Mouse (Mus musculus) T-helper 2 cell (primary cell): Measurements from ENCODE around the gene Plscr1.

Experiments used
- in situ Hi-C: fragments of 300-600 bp; cut with MboI, MseI; formaldehyde crosslinking; loops from one replicate; pipeline ENCODE4 v1.15.1; 2025; ENCODE audit warnings: high pct_unique_total_duplicates

Plscr1 gene

GRCm38 (mm10) chr9:92253585-92254321 lies 4.2 kb downstream of the Plscr1 start:
- in situ Hi-C loops, result no loop called here

DNA sequence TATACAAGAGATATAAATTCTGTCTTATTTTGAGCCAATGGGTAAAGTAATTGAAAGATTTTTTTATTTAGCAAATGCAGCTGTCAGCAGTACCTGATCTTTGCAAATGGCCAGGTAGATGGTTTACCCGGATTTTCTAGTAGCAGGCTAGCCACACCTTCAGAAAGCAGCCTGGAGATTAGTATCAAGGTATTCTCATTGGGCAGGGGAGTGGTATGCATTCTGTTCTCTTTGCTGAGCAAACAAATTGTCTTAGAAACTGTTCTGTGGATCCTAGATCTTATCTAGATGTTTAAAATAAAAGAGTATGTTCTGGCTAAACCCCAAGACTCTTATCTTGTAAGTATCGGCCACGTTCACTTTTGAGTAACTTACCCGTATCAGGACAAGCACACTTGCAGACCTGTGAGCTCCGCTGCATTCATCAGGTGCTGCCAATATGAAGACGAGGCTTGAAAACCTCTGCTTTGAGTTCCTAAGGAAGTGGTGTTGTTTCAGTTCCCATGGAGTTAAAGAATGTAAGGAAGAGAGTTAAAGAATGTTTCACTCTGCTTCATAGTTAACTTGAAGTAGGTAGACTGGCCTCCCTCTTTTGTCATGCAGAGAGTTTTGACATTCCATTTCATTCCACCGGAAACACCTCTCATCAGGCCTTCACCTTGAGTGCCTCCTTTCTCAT lies 11.1 kb downstream of the Plscr1 start:
- in situ Hi-C loops, result no loop called here

DNA sequence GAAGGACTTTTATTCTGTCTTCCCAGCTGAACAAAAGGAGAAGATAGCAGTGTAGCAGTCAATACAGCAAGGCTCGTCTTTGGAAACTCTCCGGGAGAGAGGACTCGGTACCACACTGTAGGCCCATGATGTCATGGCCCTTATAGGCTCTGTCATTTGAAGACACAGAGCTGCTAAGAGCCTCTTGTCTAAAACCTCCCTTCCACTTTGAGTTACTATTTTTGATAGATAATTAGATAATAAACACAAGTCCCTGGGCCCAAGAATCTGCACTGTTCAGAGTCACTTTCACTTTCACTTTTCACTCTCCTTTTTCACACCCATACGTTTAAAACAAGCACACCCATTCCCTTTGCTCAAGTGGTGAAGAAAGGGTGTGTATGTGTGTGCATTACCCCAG lies 16.2 kb downstream of the Plscr1 start:
- in situ Hi-C loops, result no loop called here

DNA sequence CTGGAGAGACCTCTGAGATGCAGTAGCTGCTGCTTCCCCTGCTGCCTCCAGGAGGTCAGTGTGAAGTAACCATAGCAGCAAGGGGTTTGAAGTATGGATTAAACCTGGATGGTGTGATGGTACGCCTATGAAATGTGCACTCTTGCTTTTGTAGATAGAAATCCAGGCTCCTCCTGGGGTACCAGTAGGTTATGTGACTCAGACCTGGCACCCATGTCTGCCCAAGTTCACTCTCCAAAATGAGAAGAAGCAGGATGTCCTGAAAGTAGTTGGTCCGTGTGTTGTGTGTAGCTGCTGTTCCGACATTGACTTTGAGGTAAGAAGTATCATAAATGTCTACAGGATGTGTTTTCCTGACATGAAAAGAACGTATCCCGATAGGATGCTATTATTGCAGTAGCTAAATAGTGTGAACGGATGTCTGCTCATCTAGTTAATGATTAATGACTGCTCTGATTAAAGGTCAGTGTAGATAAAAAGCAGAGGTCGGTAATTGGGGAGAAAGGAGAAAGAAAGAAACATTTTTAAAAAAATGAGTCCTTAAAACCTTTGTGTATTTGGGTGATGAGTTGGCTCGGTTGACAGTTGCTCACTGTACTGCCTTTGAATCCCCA lies 17.1 kb downstream of the Plscr1 start:
- in situ Hi-C loops, result no loop called here

- in situ Hi-C loops, result no loop called here
These were observed 18.2 kb downstream of the Plscr1 start for GRCm38 (mm10) chr9:92267732-92268131.

DNA sequence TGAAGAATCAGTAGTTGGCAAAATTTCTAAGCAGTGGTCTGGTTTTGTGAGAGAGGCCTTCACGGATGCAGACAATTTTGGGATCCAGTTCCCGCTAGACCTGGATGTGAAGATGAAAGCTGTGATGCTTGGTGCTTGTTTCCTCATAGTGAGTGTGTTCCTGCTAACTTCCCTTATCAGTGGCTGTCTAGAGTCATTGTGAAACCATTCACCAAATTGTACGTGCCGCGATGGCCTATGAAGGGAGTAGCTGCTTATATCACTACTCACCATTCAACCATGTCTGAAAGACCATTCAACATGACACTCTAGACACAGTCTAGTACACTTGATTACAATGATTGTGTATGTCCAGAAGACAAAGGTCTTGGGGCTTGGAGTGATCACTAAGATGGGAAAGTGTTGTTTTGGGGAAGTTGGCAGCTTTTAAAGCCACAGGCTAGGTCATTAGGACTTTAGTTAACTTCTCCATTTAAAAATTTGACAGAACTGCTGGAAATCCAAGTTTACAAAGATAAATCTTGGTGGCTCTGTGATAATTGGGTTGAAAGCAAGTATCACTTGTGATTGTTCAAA lies 20.4 kb downstream of the Plscr1 start:
- in situ Hi-C loops, result no loop called here

GRCm38 (mm10) chr9:92270927-92271326 lies 21.4 kb downstream of the Plscr1 start:
- in situ Hi-C loops, result no loop called here

GRCm38 (mm10) chr9:92272650-92273049 lies 23.1 kb downstream of the Plscr1 start:
- in situ Hi-C loops, result no loop called here

- in situ Hi-C loops, result no loop called here
These were observed 23.7 kb downstream of the Plscr1 start for GRCm38 (mm10) chr9:92273271-92273670.

DNA sequence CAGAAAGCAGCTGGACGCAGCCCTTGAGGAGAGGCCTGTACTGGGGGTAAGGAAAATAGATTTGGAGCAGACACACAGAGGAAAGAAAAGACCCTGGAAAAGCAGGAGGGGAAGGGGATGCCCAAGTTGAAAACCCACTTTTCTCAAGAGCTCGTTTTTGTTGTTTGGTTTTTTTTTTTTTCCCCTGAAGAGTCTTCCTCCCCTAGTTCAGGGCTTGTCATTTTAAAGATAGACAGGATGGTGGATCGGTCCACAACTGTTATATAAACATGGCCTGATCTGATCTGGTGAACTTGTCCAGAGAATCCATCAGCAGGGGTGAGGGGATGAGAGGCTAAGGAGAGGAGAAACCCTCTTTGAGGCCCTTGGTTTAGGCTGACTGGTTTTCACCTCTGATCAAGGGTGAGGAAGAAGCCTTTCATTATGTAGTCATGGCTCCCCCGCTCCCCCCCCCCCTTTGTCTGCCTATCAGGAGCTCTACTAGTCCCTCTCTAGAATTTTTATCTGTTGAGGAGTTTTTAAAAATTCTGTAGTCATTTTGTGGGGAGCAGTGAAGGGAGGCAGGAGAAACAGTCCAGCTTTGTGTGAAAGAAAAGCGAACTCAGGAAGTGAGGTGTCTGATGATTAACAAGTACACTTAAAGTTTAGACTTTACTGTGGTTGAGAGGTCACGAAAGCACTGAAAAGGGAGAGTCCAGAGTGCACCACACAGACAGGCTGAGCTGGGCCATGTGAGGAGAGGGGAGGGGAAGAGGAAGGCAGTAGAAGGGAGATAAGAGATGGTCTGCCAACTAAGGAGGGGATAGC lies 24.6 kb downstream of the Plscr1 start:
- in situ Hi-C loops, result no loop called here

GRCm38 (mm10) chr9:92275486-92276207 lies 26.1 kb downstream of the Plscr1 start, which contains the start of gene Plscr2:
Gene Plscr2, plus strand, starts transcription at chr9:92275602.
- in situ Hi-C loops, result no loop called here

DNA sequence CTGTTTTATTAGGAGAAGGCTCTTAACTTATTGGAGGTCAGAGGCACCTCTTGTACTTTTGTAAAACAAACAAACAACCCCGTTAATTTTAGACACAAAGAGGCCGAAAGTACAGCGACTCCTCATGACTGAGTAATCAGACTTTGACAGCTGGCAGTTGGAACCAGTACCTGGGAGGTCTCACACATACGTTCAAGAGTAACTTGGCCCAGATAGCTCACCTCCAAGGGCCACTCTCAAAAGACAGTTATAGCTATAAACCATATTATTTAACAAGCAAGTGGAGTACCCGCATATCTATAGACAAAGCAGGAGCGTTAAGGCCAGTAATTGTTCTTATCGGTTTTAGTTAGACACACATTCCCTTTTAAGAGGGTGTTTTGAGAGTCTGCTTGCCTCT lies 26.8 kb downstream of the Plscr1 start:
- in situ Hi-C loops, result no loop called here

DNA sequence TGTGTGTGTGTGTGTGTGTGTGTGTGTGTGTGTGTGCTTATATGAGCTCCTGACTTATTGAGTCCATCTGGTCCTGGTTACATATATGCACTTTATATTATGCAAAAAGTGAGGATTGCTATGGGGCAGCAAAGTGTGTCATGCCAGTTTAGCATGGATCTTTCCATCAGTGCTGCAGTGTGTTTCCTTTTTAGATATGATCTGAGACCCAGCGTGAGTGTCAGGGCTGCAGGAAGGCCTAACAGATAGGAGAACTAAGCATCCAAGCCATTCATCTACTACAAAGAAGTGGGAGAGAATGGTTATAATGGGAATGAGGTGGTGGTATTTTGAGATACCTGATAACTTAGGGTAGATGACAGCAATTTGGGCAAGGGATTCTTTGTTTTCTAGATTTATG lies 30.5 kb downstream of the Plscr1 start:
- in situ Hi-C loops, result loop anchor here (10.0 kb wide), 1 partner anchor 185 kb away; no protein-coding TSS in a partner anchor

GRCm38 (mm10) chr9:92282563-92283171 lies 33.1 kb downstream of the Plscr1 start:
- in situ Hi-C loops, result loop anchor here (10.0 kb wide), 1 partner anchor 182 kb away; no protein-coding TSS in a partner anchor

GRCm38 (mm10) chr9:92289675-92290074 lies 40.1 kb downstream of the Plscr1 start:
- in situ Hi-C loops, result loop anchor here (10.0 kb wide), 1 partner anchor 175 kb away; no protein-coding TSS in a partner anchor

- in situ Hi-C loops, result no loop called here
These were observed 42.6 kb downstream of the Plscr1 start for GRCm38 (mm10) chr9:92292169-92292568.

- in situ Hi-C loops, result no loop called here
These were observed 43.4 kb downstream of the Plscr1 start for GRCm38 (mm10) chr9:92292922-92293321.

DNA sequence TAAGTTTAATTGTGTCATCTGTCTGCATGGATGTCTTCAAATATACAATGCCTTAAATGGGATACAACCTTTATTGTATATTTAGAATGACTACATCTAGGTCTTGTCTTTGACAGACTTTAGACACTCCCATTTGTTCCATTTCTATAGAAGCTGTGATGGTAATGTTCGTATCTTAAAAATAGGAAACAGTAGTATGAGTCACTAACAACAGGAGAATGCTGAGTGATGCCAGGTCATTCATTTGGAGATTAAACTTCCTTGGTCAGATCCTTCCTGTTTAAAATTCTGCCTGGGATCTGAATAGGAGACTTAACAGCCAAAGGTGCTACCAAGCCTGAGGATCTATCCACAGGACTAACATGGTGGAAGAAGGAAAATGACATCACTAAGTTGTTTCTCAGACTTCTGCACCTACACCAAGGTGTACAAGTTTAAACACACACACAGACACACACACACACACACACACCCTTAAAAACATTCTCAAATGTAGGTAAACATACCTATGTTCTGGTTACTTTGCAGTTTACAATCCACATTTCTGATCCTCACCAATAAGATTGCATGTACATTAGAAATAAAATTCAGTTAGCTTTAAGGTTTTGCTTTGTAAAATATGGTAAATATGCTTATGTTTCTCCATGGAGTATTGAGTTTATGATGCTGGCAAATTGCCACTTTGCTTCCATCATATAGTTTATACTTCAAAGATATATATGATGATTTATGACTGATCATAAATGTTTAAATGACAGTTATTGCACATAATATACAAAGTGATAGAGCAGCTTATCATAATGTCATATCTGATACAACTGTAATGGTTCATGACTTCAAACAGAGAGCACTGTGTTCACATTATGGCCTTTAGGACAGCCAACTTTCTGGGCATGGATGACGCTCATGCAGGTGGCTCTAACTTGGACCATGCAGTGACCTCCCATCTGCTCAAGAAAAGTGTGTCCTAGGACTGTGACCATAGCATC lies 44.3 kb downstream of the Plscr1 start:
- in situ Hi-C loops, result no loop called here

DNA sequence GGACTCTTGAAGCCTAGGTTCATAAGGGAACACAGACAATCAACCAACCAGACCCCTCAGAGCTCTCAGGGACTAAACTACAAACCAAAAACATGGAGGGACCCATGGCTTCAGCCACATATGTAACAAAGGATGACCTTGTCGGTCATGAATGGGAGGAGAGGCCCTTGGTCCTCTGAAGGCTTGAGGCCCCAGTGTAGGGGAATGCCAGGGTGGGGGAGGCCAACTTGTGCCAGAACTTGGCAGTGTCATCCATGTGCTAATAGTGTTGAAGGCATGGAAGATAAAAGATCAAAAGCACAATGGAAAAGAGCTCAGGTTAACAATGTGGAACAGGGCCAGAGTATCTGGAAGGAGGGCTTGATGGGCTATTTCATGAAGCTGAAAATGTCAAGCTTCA lies 48.7 kb downstream of the Plscr1 start:
- in situ Hi-C loops, result no loop called here
